Mouse (Mus musculus) intestine, postnatal 0 days (tissue): Measurements from ENCODE around the gene Gga1. TPM values are rescaled to one million over a fixed set of nuclear protein-coding genes. Genes with fewer than 3 reads are reported as not detected.

ENCODE experiments used
- ATAC-seq: fragments of 200-750 bp; cut with Nextera tagmentation; 2 replicates; pipeline ENCODE4 v1.8.0; 2017; ENCODE audit warnings: mild to moderate bottlenecking, moderate TSS enrichment, moderate library complexity
- H3K27ac ChIP-seq: fragments of 300-500 bp; sonication (generic); 2 replicates; pipeline ENCODE4 v1.5.1; 2014; ENCODE audit warnings: mild to moderate bottlenecking, low read depth, low read length, moderate library complexity
- H3K27me3 ChIP-seq: fragments of 300-500 bp; sonication (generic); replicated peaks from 2 replicates; pipeline ENCODE4 v1.6.1; 2014; ENCODE audit warnings: low read length, mixed read lengths; ENCODE audit not compliant: control insufficient read depth, insufficient read depth
- H3K36me3 ChIP-seq: fragments of 300-500 bp; sonication (generic); 2 replicates; pipeline ENCODE4 v1.6.1; 2014; ENCODE audit warnings: mild to moderate bottlenecking, moderate library complexity; ENCODE audit not compliant: control insufficient read depth, insufficient read depth
- H3K4me1 ChIP-seq: fragments of 300-500 bp; sonication (generic); replicated peaks from 2 replicates; pipeline ENCODE4 v1.6.1; 2014; ENCODE audit warnings: antibody characterized with exemption, low read length, mixed read lengths; ENCODE audit not compliant: control insufficient read depth, insufficient read depth
- H3K4me2 ChIP-seq: fragments of 300-500 bp; sonication (generic); replicated peaks from 2 replicates; pipeline ENCODE4 v1.6.1; 2014; ENCODE audit warnings: low read depth, mild to moderate bottlenecking, moderate library complexity
- H3K4me3 ChIP-seq: fragments of 300-500 bp; sonication (generic); 2 replicates; pipeline ENCODE4 v1.5.1; 2014; ENCODE audit warnings: low read depth, low read length
- H3K9ac ChIP-seq: fragments of 300-500 bp; sonication (generic); 2 replicates; pipeline ENCODE4 v1.6.1; 2014; ENCODE audit warnings: mild to moderate bottlenecking, low read depth, low read length
- H3K9me3 ChIP-seq: fragments of 300-500 bp; sonication (generic); 2 replicates; pipeline ENCODE4 v1.6.1; 2016; ENCODE audit warnings: mixed run types; ENCODE audit not compliant: control insufficient read depth
- CTCF ChIP-seq: sonication (generic); IDR thresholded peaks from 2 replicates; pipeline ENCODE4 v1.5.1; 2016; ENCODE audit warnings: low read depth, mild to moderate bottlenecking, control low read depth, antibody characterized with exemption, moderate library complexity
- WGBS: fragments of 180-500 bp; shearing (Covaris S2); extraction: QIAGEN DNeasy Blood & Tissue Kit; methylation state at CpG from one replicate; pipeline ENCODE4 v1.1.7; 2014; 5-methylcytosine and 5-hydroxymethylcytosine counted together
- polyA plus RNA-seq: library from polyadenylated mRNA; unstranded; fragments of >200 nt; fragmentation: Nextera tagmentation; extraction: Ambion mirVana; gene quantifications from 2 replicates; pipeline ENCODE4 v1.2.1, GENCODE M21; 2015

Gene Gga1
- polyA plus RNA-seq, 1 experiment from 2014 or later, result 40.1 TPM

DNA sequence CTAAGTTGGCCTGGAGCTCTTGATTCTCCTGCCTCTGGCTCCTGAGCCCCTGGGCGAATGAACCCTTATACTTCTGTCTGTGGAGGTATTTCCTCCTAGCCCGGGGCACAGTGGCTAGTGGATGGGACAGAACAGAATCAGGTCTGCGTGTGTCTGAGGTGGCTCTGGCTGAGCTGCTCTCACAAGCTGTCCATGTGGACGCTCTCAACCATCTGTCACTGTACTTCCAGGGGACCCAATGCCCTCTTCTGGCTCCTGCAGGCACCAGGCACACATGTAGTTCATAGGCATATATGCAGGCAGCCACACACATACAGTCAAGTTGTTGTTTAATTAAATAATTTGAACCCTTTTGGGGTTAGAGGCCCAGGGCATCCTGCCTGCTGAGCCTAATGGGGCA lies 17.7 kb upstream of the Gga1 start:
- H3K9ac ChIP-seq, result no peak overlapping the region
- no peaks in the 10 kb centered on the region for H3K9me3 ChIP-seq
- no peak overlapping the region for H3K4me3 ChIP-seq
- no peak overlapping the region for H3K27ac ChIP-seq
- H3K27me3 ChIP-seq, result no peaks in the 10 kb centered on the region
- H3K36me3 ChIP-seq, result no peaks in the 10 kb centered on the region
- TF ChIP-seq CTCF, result 0 out of 2 replicates have a peak, but pooled peaks have one; percentile 10
- peaks cover 6% of the 10 kb centered on the region for H3K4me1 ChIP-seq
- no peak overlapping the region for H3K4me2 ChIP-seq
- WGBS, result 44% methylated on average over 4 of the region's 4 CpGs
- ATAC-seq, result no peak

GRCm38 (mm10) chr15:78859714-78860113 lies 17.3 kb upstream of the Gga1 start:
- no peaks in the 10 kb centered on the region for H3K9me3 ChIP-seq
- no peaks in the 10 kb centered on the region for H3K36me3 ChIP-seq
- H3K4me3 ChIP-seq, result no peak overlapping the region
- H3K27ac ChIP-seq, result no peak overlapping the region
- 30% methylated on average over 6 of the region's 6 CpGs for WGBS
- peaks cover 6% of the 10 kb centered on the region for H3K4me1 ChIP-seq
- ATAC-seq, result peak; percentile 16; the same call in 1 of the 2 replicates
- no peak for TF ChIP-seq CTCF
- no peak overlapping the region for H3K9ac ChIP-seq
- no peak overlapping the region for H3K4me2 ChIP-seq
- no peaks in the 10 kb centered on the region for H3K27me3 ChIP-seq

- no peaks in the 10 kb centered on the region for H3K9me3 ChIP-seq
- peaks cover 6% of the 10 kb centered on the region; the same call in 1 of the 2 replicates for H3K4me1 ChIP-seq
- TF ChIP-seq CTCF, result no peak
- 80% methylated on average over 5 of the region's 5 CpGs for WGBS
- no peak overlapping the region for H3K27ac ChIP-seq
- no peaks in the 10 kb centered on the region for H3K27me3 ChIP-seq
- no peak for ATAC-seq
- H3K4me2 ChIP-seq, result no peak overlapping the region
- no peaks in the 10 kb centered on the region for H3K36me3 ChIP-seq
- no peak overlapping the region for H3K9ac ChIP-seq
- no peak overlapping the region for H3K4me3 ChIP-seq
Measured at GRCm38 (mm10) chr15:78862280-78862679, 14.7 kb upstream of the Gga1 start.

DNA sequence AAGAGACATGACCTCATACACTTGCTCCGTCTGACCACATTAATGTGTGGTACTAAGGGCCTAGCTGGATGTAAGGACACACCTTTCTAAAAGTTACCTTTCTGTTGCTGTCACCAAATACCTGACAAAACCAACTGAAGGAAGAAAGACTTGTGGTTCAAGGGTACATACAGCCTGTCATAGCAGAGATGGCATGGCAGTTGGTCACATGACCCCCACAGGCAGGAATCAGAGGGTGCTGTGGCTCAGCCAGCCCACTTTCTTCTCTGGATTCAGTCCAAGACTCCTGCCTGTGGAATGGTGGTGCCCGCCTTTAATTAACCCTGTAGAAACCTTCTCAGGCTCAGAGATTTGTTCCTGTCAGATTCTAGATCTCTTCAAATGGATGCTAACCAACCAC lies 13.8 kb upstream of the Gga1 start:
- no peak overlapping the region for H3K9ac ChIP-seq
- no peak for ATAC-seq
- no peaks in the 10 kb centered on the region for H3K9me3 ChIP-seq
- no peak for TF ChIP-seq CTCF
- H3K4me1 ChIP-seq, result peaks cover 6% of the 10 kb centered on the region; the same call in 1 of the 2 replicates
- H3K4me2 ChIP-seq, result no peak overlapping the region
- no peak overlapping the region for H3K4me3 ChIP-seq
- no peaks in the 10 kb centered on the region for H3K27me3 ChIP-seq
- no peaks in the 10 kb centered on the region for H3K36me3 ChIP-seq
- 58% methylated on average over 2 of the region's 2 CpGs for WGBS
- no peak overlapping the region for H3K27ac ChIP-seq

- no peak for ATAC-seq
- 53% methylated on average over 13 of the region's 13 CpGs for WGBS
- H3K9me3 ChIP-seq, result no peaks in the 10 kb centered on the region
- H3K9ac ChIP-seq, result no peak overlapping the region
- no peak for TF ChIP-seq CTCF
- no peak overlapping the region for H3K4me2 ChIP-seq
- H3K4me3 ChIP-seq, result no peak overlapping the region
- H3K4me1 ChIP-seq, result peaks cover 6% of the 10 kb centered on the region; the same call in 1 of the 2 replicates
- H3K27me3 ChIP-seq, result no peaks in the 10 kb centered on the region
- no peaks in the 10 kb centered on the region for H3K36me3 ChIP-seq
- H3K27ac ChIP-seq, result no peak overlapping the region
Measured at GRCm38 (mm10) chr15:78863852-78864253, 13.1 kb upstream of the Gga1 start.

DNA sequence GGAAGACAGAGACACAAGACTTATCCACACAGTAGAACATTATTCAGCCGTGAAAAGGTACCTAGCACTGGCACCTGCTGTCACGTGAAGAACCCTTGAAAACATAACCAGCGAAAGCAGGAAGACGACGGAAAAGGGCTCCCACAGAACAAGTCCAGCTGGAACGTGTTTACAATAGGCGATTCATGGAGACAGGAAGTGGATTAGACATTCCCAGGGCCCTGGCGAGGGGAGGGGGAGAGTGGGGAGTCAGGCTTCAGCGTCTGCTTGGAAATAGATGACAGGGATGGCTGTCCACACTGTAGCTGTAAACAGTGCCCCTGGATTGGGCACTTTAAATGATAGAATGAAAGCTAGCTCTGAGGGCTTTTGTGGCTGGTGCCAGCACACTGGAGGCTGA lies 8.6 kb upstream of the Gga1 start:
- Histone ChIP-seq H3K4me1 (0 out of 2 replicates have a peak, but pooled peaks cover 2% of the 10 kb centered on the region), H3K9me3 (no peaks in the 10 kb centered on the region), H3K27me3 (no peaks in the 10 kb centered on the region), H3K9ac (no peak overlapping the region), H3K4me3 (no peak overlapping the region), H3K27ac (peak overlapping the region; percentile 74), H3K36me3 (no peaks in the 10 kb centered on the region), H3K4me2 (no peak overlapping the region)
- TF ChIP-seq CTCF, result no peak
- ATAC-seq, result peak; percentile 48
- WGBS, result 7% methylated on average over 9 of the region's 9 CpGs

DNA sequence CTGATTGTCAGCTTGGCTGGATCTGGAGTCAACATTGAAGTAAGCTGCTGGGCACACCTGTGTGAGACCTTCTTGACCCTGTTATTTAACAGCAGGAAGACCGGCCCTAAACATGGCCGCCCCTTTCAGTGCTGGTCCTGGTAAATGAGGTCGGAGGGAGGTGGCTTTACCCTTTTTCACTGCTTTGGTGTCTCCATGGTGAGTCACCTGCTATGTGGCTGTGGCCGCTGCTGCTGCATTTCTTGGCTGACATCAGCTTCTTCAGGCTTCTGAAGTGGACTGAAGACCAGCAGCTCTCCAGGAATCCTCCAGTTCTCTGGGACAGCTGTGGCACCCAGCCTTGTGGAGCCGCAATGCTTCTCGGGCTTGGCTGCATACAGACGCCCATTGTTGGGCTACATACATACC lies 8.2 kb upstream of the Gga1 start:
- Histone ChIP-seq H3K4me3 (no peak overlapping the region), H3K36me3 (no peaks in the 10 kb centered on the region), H3K4me1 (0 out of 2 replicates have a peak, but pooled peaks cover 2% of the 10 kb centered on the region), H3K4me2 (no peak overlapping the region), H3K27ac (peak overlapping the region; percentile 74), H3K9ac (no peak overlapping the region), H3K27me3 (no peaks in the 10 kb centered on the region), H3K9me3 (no peaks in the 10 kb centered on the region)
- WGBS, result 36% methylated on average over 7 of the region's 7 CpGs
- peak; percentile 28 for ATAC-seq
- no peak for TF ChIP-seq CTCF
